Mouse (Mus musculus) heart, postnatal 0 days (tissue): ENCODE data around the gene Prkaa2.

Experiments
- CTCF ChIP-seq: IDR thresholded peaks from 2 replicates; pipeline ENCODE4 v1.5.1; 2016; ENCODE audit warnings: antibody characterized with exemption, control low read depth, low read depth
- EP300 ChIP-seq: IDR thresholded peaks from 2 replicates; pipeline ENCODE4 v1.6.1; 2016; ENCODE audit warnings: antibody characterized with exemption, low read depth

- no peak for TF ChIP-seq EP300
- TF ChIP-seq CTCF = no peak
Measured at GRCm38 (mm10) chr4:105109199-105109989, at the start of gene Prkaa2.
